ENCODE assay signal across 10 mouse cellular contexts in the genomic region with DNA sequence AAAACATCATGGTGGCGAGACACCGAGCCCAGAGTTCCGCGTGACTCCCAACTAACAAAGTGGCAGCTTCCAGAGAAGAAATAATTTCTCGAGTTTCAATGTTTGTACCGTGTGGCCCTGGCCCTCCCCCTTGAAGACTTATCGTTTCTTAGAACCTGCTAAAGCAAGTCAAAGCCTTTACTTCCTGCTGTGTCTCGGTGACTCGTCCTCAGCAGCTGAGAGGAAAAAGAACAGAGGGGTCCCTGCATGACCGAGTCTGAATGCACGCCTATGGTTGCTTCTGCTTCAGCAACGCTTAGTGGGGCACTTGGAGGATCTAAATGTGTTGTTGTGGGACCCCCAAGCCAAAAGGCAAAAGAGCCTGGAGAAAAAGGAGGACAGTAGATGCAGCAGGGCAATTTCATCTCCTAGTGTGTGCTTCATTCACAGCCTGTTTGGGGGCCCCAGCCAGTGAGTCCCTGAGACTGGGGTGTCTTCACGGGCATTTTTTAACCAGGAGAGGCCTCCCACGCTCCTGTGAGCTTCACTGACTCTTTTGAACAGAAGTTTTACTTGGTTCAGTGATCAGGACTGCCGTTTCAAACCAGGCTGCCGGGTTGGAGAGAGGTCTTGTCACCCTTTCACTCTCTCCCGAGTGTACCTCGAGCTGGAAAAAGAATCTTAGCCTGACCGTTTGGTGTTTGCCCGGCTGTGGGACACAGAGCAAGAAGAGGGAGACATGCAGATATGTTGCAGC. TPM values are rescaled to one million over a fixed set of nuclear protein-coding genes. Genes with fewer than 3 reads are reported as not detected.
DNase-seq lines count a peak whose midpoint lies in the region; ATAC-seq lines count a peak whose summit lies in the region.
"Had no signal": no experiment of that assay in that cellular context is flagged by ENCODE, and none has a peak within 500 bp of the region (broad histone marks: within the 10 kb centered on the region; RNA-seq: fewer than 3 reads in every experiment).

No protein-coding gene starts in this region.

- H3K4me1 ChIP-seq in hindbrain, embryonic 11.5 days (replicated peaks; ENCODE audit: control insufficient read depth, insufficient read depth, low read length), result no peaks in the 10 kb centered on the region
- peaks cover 3% of the 10 kb centered on the region; the same call in 1 of the 2 replicates for H3K4me1 ChIP-seq in hindbrain, embryonic 14.5 days (replicated peaks; ENCODE audit: control insufficient read depth, insufficient read depth, low read length)
- H3K4me1 ChIP-seq in kidney, embryonic 15.5 days, result peaks cover 39% of the 10 kb centered on the region

- peak overlapping the region; percentile 11; the same call in 1 of the 2 replicates for H3K27ac ChIP-seq in hindbrain, embryonic 11.5 days (ENCODE audit: low read depth, low read length)
- no peak overlapping the region for H3K27ac ChIP-seq in hindbrain, embryonic 14.5 days
- peak overlapping the region; percentile 92 for H3K27ac ChIP-seq in kidney, embryonic 15.5 days
- H3K27ac ChIP-seq: liver, embryonic 13.5 days had no signal

- H3K9ac ChIP-seq in hindbrain, embryonic 11.5 days (ENCODE audit: low read depth, low read length), result peak overlapping the region; percentile 23; the same call in 1 of the 2 replicates
- H3K9ac ChIP-seq in hindbrain, embryonic 14.5 days, result no peak overlapping the region
- no peak overlapping the region for H3K9ac ChIP-seq in kidney, embryonic 15.5 days
- H3K9ac ChIP-seq: heart, embryonic 12.5 days; liver, embryonic 13.5 days had no signal

- H3K4me3 ChIP-seq in hindbrain, embryonic 11.5 days (ENCODE audit: low read depth, low read length), result no peak overlapping the region
- H3K4me3 ChIP-seq in hindbrain, embryonic 14.5 days (replicated peaks; ENCODE audit: low read length), result no peak overlapping the region
- peak overlapping the region; percentile 30 for H3K4me3 ChIP-seq in kidney, embryonic 15.5 days (replicated peaks)
- H3K4me3 ChIP-seq: heart, embryonic 12.5 days; liver, embryonic 13.5 days had no signal

- WGBS in hindbrain, embryonic 11.5 days, result 34% methylated on average over 20 of the region's 20 CpGs
- WGBS in hindbrain, embryonic 14.5 days, result 19% methylated on average over 20 of the region's 20 CpGs
- 27% methylated on average over 20 of the region's 20 CpGs for WGBS in kidney, embryonic 15.5 days

- DNase-seq in hindbrain, embryonic 11.5 days (ENCODE audit: low spot score), result peak; percentile 49
- no peak for DNase-seq in hindbrain, embryonic 14.5 days (ENCODE audit: low spot score)
- peak; percentile 54 for DNase-seq in embryo, embryonic 10 days (ENCODE audit: low spot score)
- peak; percentile 83 for DNase-seq in retina, postnatal 1 day
- DNase-seq in urinary bladder, adult 2 months (ENCODE audit: low spot score), result no peak
- no peak for DNase-seq in layer of hippocampus, adult 18-20 months (ENCODE audit: low spot score in 2 of 2)
- no peak for DNase-seq in adipocyte (ENCODE audit: low spot score)
- DNase-seq: liver, embryonic 13.5 days had no signal

- H3K9me3 ChIP-seq in hindbrain, embryonic 11.5 days (ENCODE audit: control insufficient read depth, low read length), result no peaks in the 10 kb centered on the region
- H3K9me3 ChIP-seq in hindbrain, embryonic 14.5 days (ENCODE audit: control insufficient read depth, low read length), result no peaks in the 10 kb centered on the region
- H3K9me3 ChIP-seq in kidney, embryonic 15.5 days (replicated peaks), result no peaks in the 10 kb centered on the region
- H3K9me3 ChIP-seq: heart, embryonic 12.5 days; liver, embryonic 13.5 days had no signal

- H3K27me3 ChIP-seq in hindbrain, embryonic 11.5 days (ENCODE audit: control insufficient read depth, insufficient read depth, low read length), result no peaks in the 10 kb centered on the region
- no peaks in the 10 kb centered on the region for H3K27me3 ChIP-seq in hindbrain, embryonic 14.5 days (ENCODE audit: control insufficient read depth, insufficient read depth, low read length)
- H3K27me3 ChIP-seq in kidney, embryonic 15.5 days, result no peaks in the 10 kb centered on the region
- H3K27me3 ChIP-seq: heart, embryonic 12.5 days; liver, embryonic 13.5 days had no signal

- no peaks in the 10 kb centered on the region for H3K36me3 ChIP-seq in hindbrain, embryonic 11.5 days (ENCODE audit: control insufficient read depth, insufficient read depth, low read length)
- H3K36me3 ChIP-seq in hindbrain, embryonic 14.5 days (replicated peaks; ENCODE audit: control insufficient read depth, insufficient read depth), result no peaks in the 10 kb centered on the region
- no peaks in the 10 kb centered on the region for H3K36me3 ChIP-seq in kidney, embryonic 15.5 days
- H3K36me3 ChIP-seq: heart, embryonic 12.5 days; liver, embryonic 13.5 days had no signal

- H3K4me2 ChIP-seq in hindbrain, embryonic 11.5 days (replicated peaks; ENCODE audit: low read depth, low read length), result peak overlapping the region; percentile 17; the same call in 1 of the 2 replicates
- no peak overlapping the region; the same call in 1 of the 2 replicates for H3K4me2 ChIP-seq in hindbrain, embryonic 14.5 days (replicated peaks)
- peak overlapping the region; percentile 45 for H3K4me2 ChIP-seq in kidney, embryonic 15.5 days
- H3K4me2 ChIP-seq: heart, embryonic 12.5 days; liver, embryonic 13.5 days had no signal

- no peak for ATAC-seq in hindbrain, embryonic 11.5 days (ENCODE audit: low FRiP score)
- no peak for ATAC-seq in hindbrain, embryonic 14.5 days (ENCODE audit: low FRiP score)
- ATAC-seq in kidney, embryonic 15.5 days (replicated peaks; ENCODE audit: low FRiP score), result peak; percentile 84

RNA-seq across cellular contexts. Expression of a gene that starts 56.6 kb away (rescaled TPM):
- 5.8 and 6.7 TPM in 2 replicates for polyA plus RNA-seq in hindbrain, embryonic 11.5 days (2014; fragmentation: Nextera tagmentation; extraction: Ambion mirVana)
- 7.2 and 8.7 TPM in 2 replicates for polyA plus RNA-seq in hindbrain, embryonic 14.5 days (2014; fragmentation: Nextera tagmentation; extraction: Ambion mirVana)
- polyA plus RNA-seq in kidney, embryonic 15.5 days (2015; fragmentation: Nextera tagmentation; extraction: Ambion mirVana), result 26.7 and 28.8 TPM in 2 replicates
- 9.2 and 14.8 TPM in 2 replicates for polyA plus RNA-seq in urinary bladder, adult 2 months (2012; rRNA removed)
- 100 to 1,000 TPM; 117 to 134 TPM for total RNA-seq in layer of hippocampus, adult 18-20 months (2021)

Comparison
In these comparisons a context has a peak if more than half of its experiments do, and no peak if none do; other contexts are left out.
1. DNase-seq: peak in hindbrain, embryonic 11.5 days (single experiment), embryo, embryonic 10 days (single experiment) and retina, postnatal 1 day (single experiment); none in hindbrain, embryonic 14.5 days (single experiment), urinary bladder, adult 2 months (single experiment), layer of hippocampus, adult 18-20 months (0 of 2) and adipocyte (single experiment).